Mouse (Mus musculus): ENCODE measurements around the gene Rtf2.
A peak's percentile ranks its signal among the peaks of the same experiment; 100 is the strongest.

The Rtf2 gene

DNA sequence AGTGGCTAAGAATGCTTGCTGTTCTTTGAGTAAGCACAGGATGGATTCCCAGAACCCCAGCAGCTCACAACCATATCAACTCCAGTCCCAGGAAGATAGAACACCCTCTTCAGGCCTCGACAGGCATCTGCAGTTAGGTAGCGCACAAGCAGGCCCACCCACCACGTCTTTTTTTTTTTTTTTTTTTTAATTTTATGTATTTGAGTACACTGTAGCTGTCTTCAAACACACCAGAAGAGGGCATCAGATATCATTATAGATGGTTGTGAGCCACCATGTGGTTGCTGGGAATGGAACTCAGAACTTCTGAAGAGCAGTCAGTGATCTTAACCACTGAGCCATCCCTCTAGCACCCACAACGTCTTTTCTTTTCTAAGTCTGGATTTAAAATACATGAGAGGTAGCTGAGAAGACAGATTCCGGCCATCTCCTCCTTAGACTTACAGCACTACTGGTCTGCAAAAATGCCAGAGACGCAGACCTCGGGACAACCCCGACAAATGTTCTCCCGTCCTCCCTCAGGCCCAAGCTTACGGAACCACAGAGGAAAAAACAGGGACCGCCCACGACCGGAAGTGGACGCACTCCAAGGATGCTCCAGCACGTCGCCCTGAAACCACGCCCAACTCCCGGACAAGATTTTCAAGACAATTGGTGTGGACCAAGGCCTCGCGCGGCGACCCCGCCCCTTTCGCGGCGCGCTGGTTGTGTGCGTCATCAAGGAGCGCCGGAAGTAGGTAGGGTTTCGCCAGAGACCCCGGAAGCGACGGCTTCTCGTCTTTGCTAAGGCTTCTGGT, at the start of gene Rtf2:
Gene Rtf2, plus strand, starts transcription at position 714 of the 797 bp plus-strand sequence.
- DNase-seq: peak; percentile 98

DNA sequence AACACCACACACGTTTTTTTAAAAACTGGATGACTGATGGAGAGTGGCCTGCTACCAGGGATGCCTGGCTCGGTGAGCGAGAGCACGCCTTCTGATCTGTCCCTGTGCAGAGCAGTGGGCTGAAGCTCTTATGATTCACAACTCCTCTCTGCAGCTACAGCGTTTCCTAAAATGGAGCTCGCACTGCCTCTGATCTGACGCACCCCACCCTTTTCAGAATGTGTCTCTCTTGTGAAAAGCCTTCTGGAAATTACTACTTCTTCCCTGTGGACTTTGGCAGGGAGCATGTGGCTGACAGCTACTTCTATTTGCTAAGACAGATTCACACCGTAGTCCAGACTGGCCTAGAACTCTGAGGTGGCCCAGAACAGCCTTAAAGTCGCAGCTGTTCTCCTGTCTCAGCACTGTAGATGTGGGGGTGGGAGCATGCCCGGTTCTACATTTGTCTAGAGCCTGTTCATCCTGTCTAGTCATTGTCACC, 48.3 kb upstream of the Rtf2 start:
- DNase-seq: no peak

DNA sequence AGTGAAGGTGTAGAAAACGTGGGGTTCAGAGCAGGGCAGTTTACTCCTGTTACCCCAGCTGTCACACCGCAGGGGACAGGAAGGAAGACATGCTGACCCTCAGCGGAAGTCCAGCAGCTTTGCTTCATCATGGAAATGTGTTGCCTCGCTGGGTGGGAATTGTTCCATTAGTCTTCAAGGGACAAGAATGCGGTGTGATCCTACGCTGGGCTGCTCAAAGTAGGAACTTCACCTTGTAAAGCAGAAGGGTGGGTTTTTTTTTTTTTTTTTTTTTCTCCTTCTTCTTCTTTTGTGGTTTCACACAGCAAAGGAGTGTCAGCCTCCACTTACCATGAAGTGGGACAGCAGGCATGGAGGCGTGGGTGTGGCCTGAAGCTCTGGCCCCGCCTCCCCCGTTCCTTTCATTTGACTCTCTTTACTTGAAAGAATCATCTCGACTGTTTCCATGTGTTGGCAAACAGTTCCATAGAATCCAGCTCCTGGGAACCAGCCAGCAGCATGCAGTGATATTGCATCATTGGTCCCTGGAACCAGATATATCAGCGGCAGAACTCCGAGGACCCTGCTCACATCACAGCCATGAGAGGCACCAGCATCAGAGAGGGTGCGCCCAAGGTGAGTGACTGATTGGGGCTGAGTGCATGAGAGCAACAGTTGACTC, 46.8 kb upstream of the Rtf2 start, which contains the start of gene Cass4:
Gene Cass4, plus strand, starts transcription at position 404 of the 661 bp plus-strand sequence.
- DNase-seq: no peak

DNA sequence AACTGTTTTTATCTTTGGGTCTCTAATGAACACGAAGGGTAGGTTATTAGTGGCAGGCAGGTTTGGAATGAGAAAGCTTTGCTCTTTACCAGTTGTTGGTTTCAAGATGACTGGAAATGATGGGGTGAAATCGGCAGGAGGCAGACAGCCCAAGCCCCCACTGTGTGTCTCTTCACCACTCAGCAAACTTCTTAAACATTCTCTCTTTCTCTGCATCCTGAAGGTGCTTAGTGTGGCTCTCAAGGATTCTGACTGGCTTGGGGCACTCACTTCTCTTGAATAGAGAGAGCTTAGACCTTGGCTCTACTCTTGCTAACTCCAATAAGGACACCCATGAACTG, 46.3 kb upstream of the Rtf2 start:
- no peak for DNase-seq

DNA sequence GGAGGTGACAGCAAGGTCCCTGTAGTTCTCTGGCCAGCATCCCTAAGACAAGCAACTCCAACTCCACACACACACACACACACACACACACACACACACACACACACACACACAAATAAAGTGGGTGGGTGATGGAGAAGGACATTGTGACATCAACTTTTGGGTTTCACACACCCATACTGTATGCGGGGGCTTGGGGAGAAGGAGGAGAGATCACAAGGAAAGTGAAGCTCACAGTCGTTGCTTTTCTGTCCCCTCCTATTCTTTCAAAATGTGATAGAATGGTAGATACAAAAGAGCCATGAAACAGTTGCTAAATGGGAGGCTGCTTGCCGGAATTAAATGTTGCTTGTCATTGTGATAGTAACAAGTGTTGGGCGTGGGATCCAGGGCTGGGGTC, 45.7 kb upstream of the Rtf2 start:
- DNase-seq: no peak

DNA sequence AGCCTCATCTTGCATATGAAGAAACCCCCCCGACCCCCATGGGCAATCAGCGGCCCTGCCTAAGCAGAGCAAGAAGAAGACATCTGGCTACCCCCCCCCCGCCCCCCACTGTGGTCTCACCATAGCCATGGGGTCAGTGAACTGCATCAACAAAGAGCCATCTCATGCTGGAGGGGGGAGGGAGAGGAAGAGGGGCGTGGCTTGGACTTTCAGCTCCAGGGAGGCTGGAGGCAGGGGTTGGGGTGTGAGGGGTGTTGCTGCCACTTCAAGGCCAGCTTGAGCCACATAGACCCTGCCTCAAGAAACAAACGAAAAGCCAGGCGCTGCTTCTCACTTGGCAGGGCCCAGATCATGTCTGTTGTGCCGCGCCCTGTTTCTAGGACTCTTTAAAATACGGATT, 44.4 kb upstream of the Rtf2 start:
- no peak for DNase-seq

DNA sequence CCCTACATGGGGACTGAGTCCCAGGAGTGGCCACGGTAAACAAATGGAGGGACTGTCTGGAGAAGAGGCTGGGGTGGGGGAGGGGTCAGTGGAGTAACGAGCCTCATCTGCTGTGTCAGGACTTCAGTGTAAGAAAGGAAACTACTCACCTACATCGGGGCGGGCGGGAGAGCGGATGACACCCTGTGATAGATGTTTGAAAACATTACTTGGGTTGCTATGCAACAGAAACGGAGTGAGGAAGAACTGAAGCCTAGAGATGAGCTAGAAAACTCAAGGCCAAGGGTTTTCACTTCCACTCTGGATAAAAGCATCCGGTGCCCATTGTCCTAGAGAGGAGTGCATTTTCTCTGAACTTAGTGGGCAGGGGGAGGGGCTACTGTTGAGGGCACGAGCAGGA, 40.5 kb upstream of the Rtf2 start:
- no peak for DNase-seq

DNA sequence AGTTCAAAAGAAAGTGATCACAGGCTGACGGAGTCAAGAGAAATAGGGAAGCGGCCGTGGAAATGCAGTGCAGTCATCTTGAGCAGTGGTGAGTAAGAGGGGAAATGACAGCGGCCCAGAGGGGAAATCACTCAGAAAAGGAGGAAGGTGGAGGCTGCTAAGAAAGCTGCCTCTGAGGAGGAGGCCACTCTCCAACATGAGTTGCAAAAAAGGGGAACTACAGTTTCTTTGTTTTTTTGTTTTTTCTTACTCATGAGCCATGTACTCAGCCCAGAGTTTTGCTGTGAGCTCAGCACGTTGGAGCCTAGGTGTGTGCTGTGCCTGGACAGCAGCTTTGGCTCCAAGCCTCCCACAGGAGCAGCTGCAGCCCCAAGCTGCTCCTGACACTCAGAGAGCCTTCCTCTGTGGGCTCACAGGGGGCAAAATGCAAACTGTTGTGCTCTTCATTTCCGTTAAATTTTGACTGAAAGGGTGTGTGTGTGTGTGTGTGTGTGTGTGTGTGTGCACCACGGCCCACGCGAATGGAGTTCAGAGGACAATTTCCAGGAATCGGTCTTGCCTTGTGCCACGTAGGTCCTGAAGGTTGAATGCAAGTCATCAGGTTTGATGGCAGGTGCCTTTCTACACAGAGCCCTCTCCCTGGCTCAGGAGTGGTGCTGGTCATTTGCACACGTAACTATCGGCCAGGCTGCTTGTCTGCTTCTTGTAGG, 39.1 kb upstream of the Rtf2 start:
- no peak for DNase-seq

DNA sequence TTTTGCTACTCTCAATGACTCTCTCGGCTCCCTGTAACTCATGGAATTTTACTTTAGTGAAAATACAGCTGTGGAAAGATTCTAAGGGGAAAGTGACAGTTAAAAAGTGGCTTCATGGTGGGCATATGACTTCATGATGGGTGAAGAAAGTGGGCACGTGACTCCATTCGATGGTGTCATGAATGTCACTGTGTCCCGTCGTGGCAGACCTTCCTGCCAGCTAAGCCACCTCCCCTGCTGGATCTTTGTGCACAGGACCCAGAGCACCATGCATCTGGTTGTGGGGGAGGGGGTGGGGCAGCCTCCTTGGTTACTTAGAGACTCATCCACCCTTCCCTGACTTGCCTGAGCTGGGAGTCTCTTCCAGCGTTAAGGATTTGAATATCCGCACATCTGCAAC, 36.1 kb upstream of the Rtf2 start:
- DNase-seq: no peak

DNA sequence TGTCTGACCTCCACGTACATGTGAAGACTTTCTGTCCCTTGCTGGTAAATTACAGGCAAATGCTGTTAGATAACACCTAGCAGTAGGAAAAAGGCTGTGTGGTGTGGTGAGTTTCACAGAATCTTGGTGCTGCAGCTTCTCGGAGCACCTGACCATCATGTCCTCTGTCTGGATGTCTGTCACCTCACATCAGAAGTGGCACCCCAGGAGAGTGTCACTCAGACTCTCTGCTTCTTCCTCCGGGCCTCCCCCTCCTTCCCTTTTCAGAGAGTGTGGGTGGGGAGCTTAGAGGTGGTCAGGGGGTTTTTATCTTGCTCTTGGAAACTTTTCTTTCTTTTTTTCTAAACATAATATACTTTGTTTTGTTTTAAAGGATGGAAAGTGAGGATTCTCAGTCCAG, 35.3 kb upstream of the Rtf2 start:
- DNase-seq: no peak

DNA sequence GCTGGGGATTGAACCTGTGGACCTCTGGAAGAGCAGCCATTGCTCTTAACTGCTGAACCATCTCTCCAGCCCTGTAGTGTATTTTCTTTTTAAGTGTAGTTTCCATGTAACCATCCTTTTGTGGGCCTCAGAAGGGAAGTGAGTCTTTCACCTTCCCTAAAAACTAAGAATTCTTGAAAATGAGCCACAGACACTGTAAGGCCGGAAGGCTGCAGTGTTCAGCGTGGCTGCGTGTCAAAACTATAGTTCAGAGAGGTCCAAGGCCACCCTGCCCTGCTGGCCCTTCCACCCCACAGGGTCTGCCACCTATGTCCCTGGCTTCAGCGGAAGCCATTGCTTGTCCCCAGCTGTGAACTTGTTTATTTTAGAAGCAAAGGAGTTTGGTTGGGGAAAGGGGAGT, 34.2 kb upstream of the Rtf2 start:
- no peak for DNase-seq

DNA sequence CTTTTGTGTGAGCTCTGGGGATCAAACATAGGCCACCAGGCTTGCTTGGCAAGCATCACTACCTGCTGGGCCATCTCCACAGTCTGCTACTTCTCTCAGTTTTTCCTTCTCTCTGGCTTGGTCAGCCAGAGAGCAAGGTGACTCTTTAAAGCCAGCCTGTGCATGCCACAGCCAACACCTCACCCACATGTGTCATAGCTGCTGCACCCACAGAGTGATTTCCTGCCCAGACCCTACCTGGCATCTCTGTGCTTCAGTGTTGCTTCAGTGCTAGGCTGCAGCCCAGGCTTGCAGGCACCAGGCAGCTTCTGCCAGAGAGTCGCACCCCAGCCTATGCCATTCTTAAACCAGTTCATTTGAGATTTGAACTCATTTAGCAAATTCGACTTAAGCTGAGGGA, 32.9 kb upstream of the Rtf2 start:
- no peak for DNase-seq

DNA sequence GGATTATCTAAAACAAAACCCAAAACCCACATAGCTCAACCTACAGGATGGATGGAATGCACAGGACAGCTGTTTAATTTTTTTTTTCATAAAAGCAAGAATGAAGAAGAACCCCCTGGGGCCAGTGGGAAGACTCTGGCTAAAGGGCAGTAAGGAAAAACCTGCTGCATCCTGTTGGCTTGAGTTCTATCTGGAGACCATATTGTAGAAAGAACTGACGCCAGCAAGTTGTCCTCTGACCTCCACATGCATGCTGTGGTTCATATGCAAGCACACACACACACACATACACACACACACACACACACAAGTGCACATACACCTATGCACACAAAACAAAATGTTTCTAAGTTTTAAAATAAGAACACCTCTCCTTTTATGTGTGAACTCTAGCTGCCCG, 29.7 kb upstream of the Rtf2 start:
- DNase-seq: no peak

DNA sequence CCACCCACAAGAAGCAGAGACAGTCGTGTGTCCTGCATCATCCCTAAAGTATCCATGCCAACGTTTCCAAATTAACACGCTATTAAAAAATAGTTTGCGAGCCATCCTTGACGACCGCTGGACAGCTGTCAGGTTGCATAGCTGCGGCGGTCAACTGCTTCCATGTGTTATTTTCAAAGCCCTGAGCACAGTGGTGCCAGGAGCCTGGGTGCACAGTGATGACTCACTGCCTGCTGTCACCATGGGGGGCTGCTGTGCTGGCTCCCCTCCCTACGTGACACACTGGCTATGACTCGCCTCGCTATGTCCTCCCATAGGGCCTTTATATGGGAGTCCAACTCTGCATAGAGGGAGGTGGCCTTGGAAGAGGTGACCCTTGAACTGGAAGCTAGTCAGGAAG, 29.3 kb upstream of the Rtf2 start:
- no peak for DNase-seq

DNA sequence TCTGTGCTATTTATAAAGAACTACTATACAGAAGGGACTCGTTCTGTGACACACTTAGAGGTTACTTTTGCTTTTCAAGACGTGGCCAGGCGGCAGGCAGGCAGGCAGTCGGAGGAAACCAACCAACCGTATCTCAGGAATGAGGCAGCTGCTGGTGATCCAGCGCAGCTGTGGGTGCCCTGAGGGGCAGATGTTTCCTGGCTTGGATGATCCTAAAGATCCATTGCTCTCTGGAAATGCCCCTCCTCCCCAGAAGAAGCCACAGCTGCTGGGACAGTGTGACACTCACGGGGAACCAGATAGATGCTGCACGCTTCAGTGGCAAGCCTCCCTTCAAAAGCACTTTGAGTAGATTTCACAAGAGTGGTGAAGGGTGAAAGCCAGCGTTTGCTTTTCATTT, 27.9 kb upstream of the Rtf2 start:
- peak; percentile 70 for DNase-seq

DNA sequence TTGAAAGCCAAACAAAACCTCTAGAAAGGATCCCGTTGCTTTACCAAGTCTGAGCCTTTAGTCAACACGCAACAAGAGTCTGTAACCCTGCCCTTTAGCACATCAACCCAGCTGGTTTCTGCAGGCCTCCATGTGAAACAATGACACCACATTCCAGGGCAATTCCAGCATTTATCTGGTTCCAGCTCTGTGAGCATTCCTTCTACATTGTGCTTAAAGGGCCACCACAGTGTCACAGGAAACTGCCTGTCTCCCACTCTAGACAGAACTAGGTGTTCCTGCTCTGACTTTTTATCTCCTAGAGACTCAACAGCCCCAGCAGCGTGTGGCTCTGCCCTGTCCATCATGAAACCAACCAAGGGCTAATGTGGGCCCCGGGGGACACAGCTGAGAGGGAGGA, 27.1 kb upstream of the Rtf2 start:
- DNase-seq: peak; percentile 37

DNA sequence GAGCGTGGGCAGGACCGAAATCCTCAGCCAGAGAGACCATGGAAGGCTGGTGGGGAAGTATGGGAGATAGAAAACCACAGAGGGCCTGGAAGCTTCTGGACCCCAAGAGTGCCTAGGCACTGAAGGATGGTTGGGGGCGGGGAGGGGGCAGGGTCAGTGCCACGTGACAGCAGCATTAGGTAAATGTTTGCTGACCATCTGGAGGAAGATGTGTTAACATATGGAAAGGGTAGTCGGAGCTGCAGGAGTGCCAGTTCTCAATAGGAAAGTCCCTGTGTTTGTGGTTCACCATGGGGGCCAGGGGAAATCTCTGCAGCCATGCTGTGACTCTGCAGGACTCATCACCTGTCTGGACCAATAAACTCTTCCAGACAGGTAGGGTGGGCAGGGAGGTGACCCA, 26.5 kb upstream of the Rtf2 start:
- DNase-seq: no peak

DNA sequence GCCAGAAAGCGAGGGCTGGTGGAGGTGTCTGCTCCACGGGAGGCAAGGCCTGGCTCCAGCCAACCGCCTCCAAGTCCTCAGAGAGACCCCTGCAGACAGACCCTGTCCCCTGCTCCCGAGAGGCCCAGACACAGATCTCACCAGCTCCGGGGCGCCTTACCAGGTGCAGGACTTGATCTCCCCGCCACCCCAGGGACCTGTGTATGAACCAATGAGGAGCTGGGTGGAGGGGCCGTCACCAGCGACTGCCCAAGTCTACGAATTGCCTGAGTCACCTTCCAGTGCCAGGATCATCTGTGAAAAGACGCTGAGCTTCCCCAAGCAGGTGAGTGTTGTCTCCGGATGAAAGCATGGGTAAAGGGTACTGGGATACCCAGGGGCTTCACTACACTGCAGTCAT, 24.1 kb upstream of the Rtf2 start:
- no peak for DNase-seq

DNA sequence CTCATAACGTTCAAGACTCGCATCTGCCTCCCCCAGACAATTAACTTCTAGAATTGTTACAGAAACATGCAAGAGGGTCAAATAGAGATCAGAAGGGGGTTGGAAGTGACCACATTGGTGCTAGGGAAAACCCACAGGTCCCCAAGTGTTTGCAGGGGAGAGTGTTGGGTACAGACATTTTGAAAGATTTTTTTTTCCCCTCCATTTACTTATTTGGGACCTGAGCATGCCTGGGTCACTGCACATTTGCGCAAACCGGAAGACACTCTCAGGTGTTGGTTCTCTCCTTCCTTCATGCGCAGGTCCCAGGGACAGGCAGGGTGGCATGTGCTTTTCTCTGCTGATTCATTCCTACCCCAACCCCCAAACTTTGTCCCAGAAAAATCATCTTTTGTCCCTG, 23.5 kb upstream of the Rtf2 start:
- no peak for DNase-seq

DNA sequence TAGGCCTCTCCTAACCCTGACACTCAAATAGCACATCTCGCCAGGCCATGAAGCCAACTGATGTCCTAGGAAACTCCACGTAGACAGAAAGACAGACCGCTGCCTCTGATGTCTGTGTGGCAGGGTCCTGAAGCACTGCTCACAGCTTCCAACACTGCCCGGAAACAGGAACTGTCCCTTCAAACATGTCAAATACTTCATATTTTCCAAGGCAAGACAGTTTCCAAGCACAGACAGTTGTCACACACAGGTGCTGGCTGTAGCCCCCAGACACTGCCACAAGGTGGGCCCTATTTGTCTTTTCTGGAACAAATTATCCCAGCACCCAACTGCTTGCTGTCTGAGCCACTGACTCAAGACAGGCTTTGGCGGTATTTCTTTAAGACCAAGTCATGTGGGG, 22.1 kb upstream of the Rtf2 start:
- DNase-seq: no peak

DNA sequence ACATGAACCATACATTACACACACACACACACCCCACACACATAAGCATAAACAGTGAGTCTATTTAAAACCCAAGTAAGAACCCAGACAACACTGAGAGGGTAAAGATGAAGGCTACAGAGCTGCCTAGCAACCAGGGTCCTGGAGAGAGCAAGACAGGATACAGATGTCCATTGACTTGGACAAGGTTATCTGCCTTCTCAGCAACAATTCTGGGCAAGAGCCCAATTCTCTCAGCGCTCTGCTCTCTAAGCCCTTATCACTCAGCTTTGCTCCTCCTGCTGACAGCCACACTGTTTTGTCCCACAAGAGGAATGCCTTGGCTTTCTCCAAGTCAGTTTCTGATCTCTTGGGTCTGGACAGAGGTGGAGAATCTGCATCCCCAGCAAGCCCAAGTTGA, 9.7 kb upstream of the Rtf2 start:
- DNase-seq: no peak

DNA sequence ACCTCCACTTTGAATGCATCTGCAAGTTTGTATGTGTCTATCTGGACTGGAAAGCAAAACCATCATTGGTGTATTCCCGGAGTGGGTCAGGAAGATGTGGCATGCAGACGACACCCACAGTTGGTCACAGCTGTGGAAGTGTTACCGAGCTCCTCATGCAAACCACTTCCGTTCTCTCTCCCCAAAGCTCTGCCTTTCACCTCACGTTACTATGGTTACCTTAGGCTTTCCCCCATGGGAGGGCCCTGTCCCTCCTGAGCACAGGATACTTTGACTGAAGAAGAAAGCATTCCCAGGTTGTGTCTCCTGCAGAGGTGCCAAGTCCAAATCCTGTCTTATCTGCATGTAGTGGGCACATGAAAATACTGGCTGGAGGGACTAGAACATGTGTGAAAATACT, 6.6 kb upstream of the Rtf2 start:
- no peak for DNase-seq

DNA sequence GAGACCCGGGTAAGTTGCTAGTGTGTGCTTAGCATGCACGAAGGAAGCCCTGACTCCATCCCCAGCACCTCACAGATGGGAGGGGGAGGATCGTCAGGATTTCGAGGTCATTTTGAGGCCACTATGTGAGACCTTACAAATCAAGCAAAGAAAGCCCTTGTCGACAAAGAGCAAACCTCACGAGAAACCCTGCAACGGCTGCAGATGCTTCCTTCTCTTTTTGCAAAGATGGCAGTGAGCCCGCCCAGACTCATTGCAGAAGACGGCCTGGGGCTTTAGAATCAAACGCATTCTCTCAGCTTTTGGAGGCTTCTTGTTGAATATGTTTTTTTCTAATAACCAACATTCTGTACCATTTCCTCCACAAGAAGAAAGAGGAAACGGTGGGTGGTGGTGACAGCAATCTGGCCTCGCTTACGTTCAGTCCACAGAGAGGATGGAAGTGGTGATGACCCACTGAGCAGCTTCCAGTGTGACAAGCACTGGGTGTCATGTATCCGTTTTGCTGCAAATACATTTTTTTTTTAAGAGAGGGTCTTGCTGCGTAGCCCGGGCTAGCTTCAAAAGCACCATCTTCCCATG, 2.9 kb upstream of the Rtf2 start:
- no peak for DNase-seq

DNA sequence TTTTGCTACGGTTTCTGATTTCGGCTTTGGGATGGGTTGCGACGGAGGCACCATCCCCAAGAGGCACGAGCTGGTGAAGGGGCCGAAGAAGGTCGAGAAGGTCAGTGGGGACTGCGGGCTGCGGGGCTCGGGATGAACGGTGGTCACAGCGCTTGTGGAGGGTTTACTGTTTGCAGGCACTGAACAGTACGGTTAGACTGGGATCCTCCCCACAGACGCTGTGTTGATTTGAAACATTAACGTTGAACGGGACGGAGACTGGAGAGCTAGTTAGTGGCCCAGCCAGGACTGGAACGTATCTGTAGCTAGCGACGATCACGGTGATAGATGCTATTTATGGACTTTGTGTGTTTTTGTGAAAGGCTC, 267 bp downstream of the Rtf2 start:
- no peak for DNase-seq

Measured in embryo, embryonic 11 days (tissue).